Mouse (Mus musculus): ENCODE results near the gene Atxn1. TPM values are rescaled to one million over a fixed set of nuclear protein-coding genes. Genes with fewer than 3 reads are reported as not detected.

The Atxn1 gene
- polyA plus RNA-seq, 1 experiment: not detected

DNA sequence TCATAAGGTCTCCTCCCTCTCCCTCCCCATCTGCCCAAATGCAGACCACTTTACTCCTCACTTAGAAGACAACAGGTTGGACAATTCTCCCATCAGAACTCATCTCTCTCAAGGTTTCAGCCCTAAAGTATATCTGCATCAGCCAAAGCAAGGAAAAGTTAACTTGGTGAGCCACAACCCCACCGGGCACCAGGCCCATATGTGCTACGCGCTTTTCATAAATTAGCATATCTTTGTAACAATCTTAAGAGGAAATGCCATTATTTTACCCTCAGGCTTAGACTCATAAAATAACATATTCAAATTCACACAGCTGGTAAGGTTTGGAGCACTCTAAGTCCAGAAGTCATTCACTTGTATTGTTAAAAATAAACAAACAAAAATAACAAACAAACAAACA is 50.7 kb downstream of the Atxn1 start:
- 57% methylated on average over 3 of the region's 3 CpGs for WGBS
- H3K4me1 ChIP-seq (ENCODE audit: control insufficient read depth, insufficient read depth, low read length): peaks cover 20% of the 10 kb centered on the region
- no peak for TF ChIP-seq POLR2A (IDR thresholded peaks at IDR 0.05; ENCODE audit: insufficient read depth, low read depth, low read length)
- TF ChIP-seq CTCF (IDR thresholded peaks at IDR 0.05; ENCODE audit: insufficient read depth, low read depth, low read length): no peak
- H3K4me3 ChIP-seq (ENCODE audit: insufficient read depth, low read depth, low read length): no peak overlapping the region
- no peak overlapping the region for H3K27ac ChIP-seq (ENCODE audit: insufficient read depth, low read depth, low read length)

DNA sequence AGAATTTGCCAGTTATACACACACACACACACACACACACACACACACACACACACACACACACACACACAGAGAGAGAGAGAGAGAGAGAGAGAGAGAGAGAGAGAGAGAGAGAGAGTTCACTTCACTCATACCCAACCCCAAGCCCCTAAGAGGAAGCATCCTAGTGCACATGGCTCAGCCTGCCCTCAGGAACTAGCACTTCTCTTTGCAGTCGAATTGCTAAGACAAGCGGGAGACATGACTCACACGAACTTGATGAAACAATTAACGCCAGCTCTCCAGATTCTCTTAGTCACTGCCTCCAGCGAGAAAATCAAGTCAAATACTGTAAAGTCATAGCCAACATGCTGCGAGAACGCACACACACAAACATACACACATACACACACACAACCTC is 53.0 kb downstream of the Atxn1 start:
- Histone ChIP-seq H3K27ac (ENCODE audit: insufficient read depth, low read depth, low read length) (0 out of 2 replicates have a peak overlapping the region, but pooled peaks have one; percentile 31), H3K4me1 (ENCODE audit: control insufficient read depth, insufficient read depth, low read length) (peaks cover 21% of the 10 kb centered on the region), H3K4me3 (ENCODE audit: insufficient read depth, low read depth, low read length) (no peak overlapping the region)
- no peak for TF ChIP-seq CTCF (IDR thresholded peaks at IDR 0.05; ENCODE audit: insufficient read depth, low read depth, low read length)
- TF ChIP-seq POLR2A (IDR thresholded peaks at IDR 0.05; ENCODE audit: insufficient read depth, low read depth, low read length): no peak
- WGBS: 30% methylated on average over 7 of the region's 7 CpGs

- 91% methylated on average over 5 of the region's 5 CpGs for WGBS
- TF ChIP-seq POLR2A (IDR thresholded peaks at IDR 0.05; ENCODE audit: insufficient read depth, low read depth, low read length) (no peak), CTCF (IDR thresholded peaks at IDR 0.05; ENCODE audit: insufficient read depth, low read depth, low read length) (no peak)
- Histone ChIP-seq H3K4me3 (ENCODE audit: insufficient read depth, low read depth, low read length) (no peak overlapping the region), H3K27ac (ENCODE audit: insufficient read depth, low read depth, low read length) (no peak overlapping the region), H3K4me1 (ENCODE audit: control insufficient read depth, insufficient read depth, low read length) (peaks cover 27% of the 10 kb centered on the region)
Observed at GRCm38 (mm10) chr13:45911069-45911468, 53.7 kb downstream of the Atxn1 start.

GRCm38 (mm10) chr13:45910348-45910747 is 54.5 kb downstream of the Atxn1 start:
- WGBS: 85% methylated on average over 7 of the region's 7 CpGs
- no peak overlapping the region for H3K4me3 ChIP-seq (ENCODE audit: insufficient read depth, low read depth, low read length)

DNA sequence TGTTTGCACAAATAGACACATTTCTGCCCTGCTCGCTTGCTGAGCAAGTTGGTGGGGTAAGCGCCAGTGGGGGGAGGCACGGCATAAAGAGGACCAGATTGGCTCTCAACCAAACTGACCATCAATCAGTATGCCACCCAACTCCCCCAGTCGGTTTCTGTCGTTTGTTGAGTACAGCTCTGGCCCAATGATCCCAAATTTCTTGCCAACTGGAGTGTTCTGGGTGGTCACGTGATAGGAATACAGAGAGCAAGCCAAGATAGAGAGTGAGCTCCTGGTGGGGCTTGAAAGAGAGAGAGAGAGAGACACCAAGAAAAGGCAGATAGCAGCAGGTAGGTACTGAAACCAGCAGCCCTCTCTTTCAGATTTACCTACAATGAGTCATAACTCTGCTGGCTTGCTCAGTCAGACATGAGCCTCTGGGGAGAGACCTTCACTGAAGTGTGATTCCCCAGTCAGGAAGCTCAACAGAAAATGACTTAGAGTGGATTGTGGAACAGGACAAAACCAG is 57.6 kb downstream of the Atxn1 start:
- no peak overlapping the region for H3K4me3 ChIP-seq (ENCODE audit: insufficient read depth, low read depth, low read length)
- H3K27ac ChIP-seq (ENCODE audit: insufficient read depth, low read depth, low read length): no peak overlapping the region
- TF ChIP-seq CTCF (IDR thresholded peaks at IDR 0.05; ENCODE audit: insufficient read depth, low read depth, low read length) (no peak), POLR2A (IDR thresholded peaks at IDR 0.05; ENCODE audit: insufficient read depth, low read depth, low read length) (no peak)
- H3K4me1 ChIP-seq (ENCODE audit: control insufficient read depth, insufficient read depth, low read length): peaks cover 33% of the 10 kb centered on the region
- WGBS: 45% methylated on average over 6 of the region's 6 CpGs

More at GRCm38 (mm10) chr13:45910348-45910747, 54.5 kb downstream of the Atxn1 start:
- Histone ChIP-seq H3K27ac (ENCODE audit: insufficient read depth, low read depth, low read length) (no peak overlapping the region), H3K4me1 (ENCODE audit: control insufficient read depth, insufficient read depth, low read length) (peaks cover 23% of the 10 kb centered on the region)
- no peak for TF ChIP-seq POLR2A (IDR thresholded peaks at IDR 0.05; ENCODE audit: insufficient read depth, low read depth, low read length)
- TF ChIP-seq CTCF (IDR thresholded peaks at IDR 0.05; ENCODE audit: insufficient read depth, low read depth, low read length): no peak

DNA sequence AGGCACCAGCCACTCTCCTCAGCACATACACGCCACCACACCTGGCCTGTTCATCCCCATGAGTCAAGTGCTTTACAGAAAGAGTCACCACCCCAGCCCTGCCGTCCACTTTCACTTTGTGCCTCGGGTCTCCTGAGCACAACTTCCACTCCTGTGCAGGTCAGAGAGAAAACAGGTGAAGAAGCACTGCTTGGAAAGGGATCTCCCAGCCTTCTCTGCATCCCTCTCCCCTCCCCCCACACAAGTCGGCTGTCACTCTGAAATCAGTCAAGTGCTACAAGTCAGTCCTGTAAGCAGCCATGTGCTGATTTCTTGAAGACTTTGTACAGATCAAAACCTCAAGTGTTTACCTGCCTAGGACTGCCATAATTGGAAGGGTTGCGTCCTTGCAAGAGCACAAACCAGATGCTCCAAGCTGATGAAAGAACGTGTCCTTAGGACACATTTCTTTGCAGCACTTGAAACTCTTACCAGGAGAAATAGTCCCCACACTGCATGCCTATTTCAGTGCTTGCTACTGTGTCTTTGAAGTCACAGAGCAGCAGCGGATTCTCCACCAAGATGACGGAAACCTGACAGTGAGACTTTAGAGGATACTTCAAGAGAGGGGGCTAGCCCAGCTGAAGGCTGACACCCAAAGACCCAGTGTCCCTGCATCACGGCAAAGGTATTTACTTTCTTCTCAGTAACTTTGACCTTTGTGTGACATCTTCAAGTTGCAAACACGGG is 58.2 kb downstream of the Atxn1 start:
- Histone ChIP-seq H3K4me1 (ENCODE audit: control insufficient read depth, insufficient read depth, low read length) (peaks cover 30% of the 10 kb centered on the region), H3K4me3 (ENCODE audit: insufficient read depth, low read depth, low read length) (no peak overlapping the region), H3K27ac (ENCODE audit: insufficient read depth, low read depth, low read length) (no peak overlapping the region)
- 72% methylated on average over 10 of the region's 10 CpGs for WGBS
- TF ChIP-seq POLR2A (IDR thresholded peaks at IDR 0.05; ENCODE audit: insufficient read depth, low read depth, low read length) (no peak), CTCF (IDR thresholded peaks at IDR 0.05; ENCODE audit: insufficient read depth, low read depth, low read length) (no peak)

DNA sequence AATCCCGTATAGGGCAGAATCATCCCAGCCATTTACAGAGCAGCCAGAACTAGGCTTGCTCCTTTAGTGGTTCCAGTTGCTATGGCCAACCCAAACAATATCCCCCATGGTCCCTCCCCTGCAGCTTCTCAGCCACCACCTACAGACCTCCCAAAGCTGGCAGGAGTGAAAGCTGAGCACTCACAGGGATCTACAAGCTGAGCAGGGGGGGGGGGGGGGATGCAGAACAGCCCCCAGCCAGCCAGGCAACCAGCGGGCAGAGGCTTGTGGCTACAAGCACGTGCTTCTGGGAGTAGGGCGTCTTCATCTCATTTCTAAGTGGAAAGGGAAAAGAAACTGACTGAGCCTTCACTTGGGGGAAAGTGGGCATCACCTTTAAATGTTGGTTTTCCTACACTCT is 59.9 kb downstream of the Atxn1 start:
- Histone ChIP-seq H3K27ac (ENCODE audit: insufficient read depth, low read depth, low read length) (no peak overlapping the region), H3K4me3 (ENCODE audit: insufficient read depth, low read depth, low read length) (no peak overlapping the region), H3K4me1 (ENCODE audit: control insufficient read depth, insufficient read depth, low read length) (peaks cover 25% of the 10 kb centered on the region)
- TF ChIP-seq CTCF (IDR thresholded peaks at IDR 0.05; ENCODE audit: insufficient read depth, low read depth, low read length): no peak
- no peak for TF ChIP-seq POLR2A (IDR thresholded peaks at IDR 0.05; ENCODE audit: insufficient read depth, low read depth, low read length)
- WGBS: 24% methylated on average over 4 of the region's 4 CpGs

DNA sequence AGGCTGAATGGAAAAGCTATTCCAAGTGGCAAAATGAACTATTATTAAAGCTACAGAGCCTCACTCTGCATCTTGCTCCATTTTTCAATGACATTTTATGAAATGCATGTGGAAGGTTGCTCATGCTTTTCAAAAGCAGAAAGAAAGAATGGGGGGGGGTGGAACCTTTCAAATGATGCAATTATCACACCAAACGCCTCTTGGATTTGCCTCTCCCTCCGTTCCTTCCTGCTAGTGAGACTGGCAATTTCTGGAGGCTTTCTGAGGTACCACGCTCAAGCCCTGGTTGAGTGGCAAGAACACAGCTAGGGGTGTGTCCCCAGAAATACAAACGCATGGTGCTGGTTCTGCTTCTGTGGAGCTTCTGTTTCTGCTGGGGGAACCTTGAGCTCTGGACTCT is 60.4 kb downstream of the Atxn1 start:
- H3K4me1 ChIP-seq (ENCODE audit: control insufficient read depth, insufficient read depth, low read length): peaks cover 25% of the 10 kb centered on the region
- no peak overlapping the region for H3K4me3 ChIP-seq (ENCODE audit: insufficient read depth, low read depth, low read length)
- WGBS: 21% methylated on average over 4 of the region's 4 CpGs
- TF ChIP-seq CTCF (IDR thresholded peaks at IDR 0.05; ENCODE audit: insufficient read depth, low read depth, low read length): no peak
- H3K27ac ChIP-seq (ENCODE audit: insufficient read depth, low read depth, low read length): no peak overlapping the region

DNA sequence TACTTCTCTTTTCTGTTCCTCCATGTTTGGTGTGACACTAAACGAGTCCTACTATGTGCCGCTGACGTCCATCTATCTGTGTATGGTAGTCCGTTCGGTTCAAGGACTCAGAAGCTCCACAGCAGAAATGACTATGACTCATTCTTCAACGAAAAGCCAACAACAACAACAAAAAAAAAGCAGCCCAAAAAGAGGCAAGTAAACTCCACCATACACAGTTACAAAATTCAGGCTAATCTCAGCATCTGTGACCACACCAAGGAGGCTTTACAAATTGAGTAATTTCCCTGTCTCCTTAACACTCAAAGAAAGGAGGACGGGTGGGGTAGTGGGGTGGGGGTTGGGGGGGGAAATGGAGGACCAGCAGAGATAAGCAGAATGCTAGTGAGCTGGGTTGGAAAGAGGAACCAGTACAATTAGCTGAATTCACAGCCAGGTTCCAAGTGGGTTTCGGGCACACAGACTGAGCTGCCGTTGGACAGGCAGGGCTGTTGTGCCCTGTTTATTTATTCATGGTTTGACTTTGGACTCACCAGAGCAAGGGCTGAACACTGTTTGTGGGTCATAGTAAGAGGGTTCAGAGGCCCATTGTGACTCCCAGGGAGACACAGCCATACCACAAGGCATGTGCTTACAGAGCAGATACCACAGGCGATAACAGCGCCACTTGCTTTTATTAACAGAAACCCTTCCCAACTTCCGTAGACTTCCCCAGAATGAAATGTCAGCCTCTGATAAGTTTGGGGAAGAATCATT is 61.1 kb downstream of the Atxn1 start:
- 47% methylated on average over 12 of the region's 12 CpGs for WGBS
- Histone ChIP-seq H3K27ac (ENCODE audit: insufficient read depth, low read depth, low read length) (no peak overlapping the region), H3K4me3 (ENCODE audit: insufficient read depth, low read depth, low read length) (no peak overlapping the region), H3K4me1 (ENCODE audit: control insufficient read depth, insufficient read depth, low read length) (peaks cover 25% of the 10 kb centered on the region)
- no peak for TF ChIP-seq POLR2A (IDR thresholded peaks at IDR 0.05; ENCODE audit: insufficient read depth, low read depth, low read length)
- no peak for TF ChIP-seq CTCF (IDR thresholded peaks at IDR 0.05; ENCODE audit: insufficient read depth, low read depth, low read length)

All from olfactory bulb, adult 2 months (tissue).